Mouse (Mus musculus) erythroblast, embryonic 14.5 days (primary cell): ENCODE data around the gene Tcp11.

Experiments
- GATA1 ChIP-seq: IDR thresholded peaks from 2 replicates; pipeline ENCODE4 v1.6.1; 2012; ENCODE audit warnings: low read length, inconsistent platforms, mixed read lengths
- TAL1 ChIP-seq: IDR thresholded peaks from 3 replicates; pipeline ENCODE4 v1.6.1; 2012; ENCODE audit warnings: low read length, inconsistent platforms, mixed read lengths

GRCm38 (mm10) chr17:28034986-28035385, 45.5 kb downstream of the Tcp11 start:
- TF ChIP-seq TAL1 (no peak), GATA1 (no peak)
